Mouse (Mus musculus) embryonic fibroblast, embryonic 13.5 days (primary cell): ENCODE data around the gene Gpank1.

Experiments used
- CTCF ChIP-seq: IDR thresholded peaks from 2 replicates; pipeline ENCODE4 v1.5.1; 2011; ENCODE audit warnings: mild to moderate bottlenecking, control low read depth, low read length, moderate library complexity, borderline replicate concordance; ENCODE audit not compliant: insufficient read depth
- POLR2A ChIP-seq: IDR thresholded peaks from 2 replicates; pipeline ENCODE4 v1.6.1; 2011; ENCODE audit warnings: low read depth, mild to moderate bottlenecking, control low read depth, low read length, moderate library complexity

DNA sequence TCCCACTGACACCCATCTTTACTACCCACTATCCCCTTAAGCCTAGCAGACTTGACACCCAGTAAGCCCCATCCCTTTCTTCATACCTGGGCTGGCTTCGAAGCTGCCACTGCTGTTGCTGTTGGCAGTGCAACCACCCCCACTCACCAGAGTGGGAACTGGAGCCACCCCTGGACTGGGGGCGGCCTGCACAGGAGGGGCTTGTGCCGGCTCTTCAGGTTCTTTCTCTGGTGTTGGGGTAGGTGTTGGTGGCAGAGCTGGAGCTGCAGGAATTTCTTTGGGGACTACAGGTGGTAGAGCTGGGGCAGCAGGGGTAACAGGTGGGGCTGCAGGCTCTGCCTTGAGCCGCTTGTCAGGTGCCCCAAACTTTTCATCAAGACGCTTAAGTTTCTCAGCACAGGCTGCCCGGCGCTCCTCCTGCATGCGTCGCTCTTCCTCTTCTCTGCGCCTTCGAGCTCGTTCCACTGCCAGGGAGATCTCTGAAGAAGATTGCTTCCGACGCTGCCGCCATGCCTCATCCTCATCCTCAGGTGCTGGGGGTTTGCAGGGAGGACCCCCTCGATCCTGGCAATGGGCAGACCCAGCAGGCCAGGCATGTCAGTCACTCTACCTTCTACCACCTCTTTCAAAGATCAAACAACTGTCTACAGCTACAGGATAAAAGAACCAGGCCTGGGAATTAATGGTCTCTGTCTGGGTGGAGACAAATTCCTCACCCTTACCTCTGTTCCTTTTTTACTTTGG is 37.8 kb downstream of the Gpank1 start:
- TF ChIP-seq POLR2A = no peak
- no peak for TF ChIP-seq CTCF
